Mouse (Mus musculus): Measurements from ENCODE around the gene Ddx41.

DNA sequence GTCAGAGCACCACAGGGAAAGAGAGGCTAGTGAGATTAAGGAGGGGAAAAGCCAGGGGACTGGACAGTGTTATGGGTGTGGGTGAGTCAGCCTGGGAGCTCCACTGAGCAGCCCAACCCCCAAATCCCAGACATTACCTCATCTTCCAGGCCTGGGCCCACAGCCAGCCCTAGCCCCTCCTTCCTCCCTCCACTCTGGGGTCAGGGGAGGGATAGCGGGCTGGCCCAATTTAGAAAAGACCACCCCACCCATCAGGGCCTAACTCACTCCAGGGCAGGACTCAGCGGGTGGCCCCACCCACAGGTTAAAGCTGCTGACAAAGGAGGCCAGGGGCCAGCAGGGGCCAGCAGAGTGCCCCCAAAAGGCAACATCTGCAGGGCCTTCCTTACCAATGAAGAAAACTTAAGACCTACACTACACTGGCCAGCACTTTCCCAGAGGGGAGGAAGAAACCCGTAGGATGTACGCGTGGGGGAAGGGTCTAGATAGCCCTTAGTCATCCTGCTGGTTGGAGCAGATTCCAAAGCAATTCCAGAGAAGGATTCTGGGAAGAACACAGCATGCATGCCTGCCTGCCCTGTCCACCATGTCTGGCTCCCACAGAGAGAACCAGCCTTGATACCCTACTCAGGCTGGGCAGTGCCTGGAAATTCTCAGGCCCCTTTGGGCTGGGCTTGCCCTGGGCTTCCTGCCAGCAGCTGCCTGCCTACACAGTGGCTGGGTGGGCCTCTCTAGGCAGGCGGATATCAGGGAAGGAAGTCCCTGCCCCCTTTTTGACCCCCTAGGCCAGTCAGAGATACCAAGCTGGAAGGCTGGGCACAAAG, 25.6 kb downstream of the Ddx41 start:
- TF ChIP-seq CTCF (IDR thresholded peaks at IDR 0.05; ENCODE audit: insufficient read depth, low read length) (no peak), POLR2A (IDR thresholded peaks at IDR 0.05; ENCODE audit: borderline replicate concordance, extremely low read depth, low read depth, low read length) (no peak)

Data from lung, adult 2 months (tissue).